Mouse (Mus musculus): ENCODE results near the gene Miga2.

Miga2 gene

GRCm38 (mm10) chr2:30363773-30364650, at the start of gene Miga2:
TSS of gene Miga2 (plus strand) at chr2:30364233.
- peak; percentile 97 to 98 for DNase-seq

- no peak for DNase-seq
Measured at GRCm38 (mm10) chr2:30316136-30316535, 47.9 kb upstream of the Miga2 start.

- no peak for DNase-seq
Measured at GRCm38 (mm10) chr2:30316955-30317354, 47.1 kb upstream of the Miga2 start.

GRCm38 (mm10) chr2:30319260-30319659, 44.8 kb upstream of the Miga2 start:
- no peak for DNase-seq

GRCm38 (mm10) chr2:30323111-30323510, 40.9 kb upstream of the Miga2 start:
- no peak for DNase-seq

GRCm38 (mm10) chr2:30325296-30325695, 38.7 kb upstream of the Miga2 start:
- no peak for DNase-seq

GRCm38 (mm10) chr2:30327276-30327675, 36.8 kb upstream of the Miga2 start:
- peak in 1 of 2 experiments; percentile 33 for DNase-seq

GRCm38 (mm10) chr2:30328791-30329190, 35.2 kb upstream of the Miga2 start:
- no peak for DNase-seq

- no peak for DNase-seq
Measured at GRCm38 (mm10) chr2:30335324-30335723, 28.7 kb upstream of the Miga2 start.

GRCm38 (mm10) chr2:30336174-30336915, 27.7 kb upstream of the Miga2 start:
- DNase-seq, result peak in 1 of 2 experiments; percentile 42

GRCm38 (mm10) chr2:30337179-30337578, 26.9 kb upstream of the Miga2 start:
- no peak for DNase-seq

- DNase-seq, result no peak
Measured at GRCm38 (mm10) chr2:30342061-30342460, 22.0 kb upstream of the Miga2 start.

GRCm38 (mm10) chr2:30342544-30342943, 21.5 kb upstream of the Miga2 start:
- DNase-seq, result peak; percentile 64 to 74

- peak; percentile 51 to 58 for DNase-seq
Measured at GRCm38 (mm10) chr2:30343601-30344137, 20.4 kb upstream of the Miga2 start.

GRCm38 (mm10) chr2:30345971-30346676, 17.9 kb upstream of the Miga2 start:
- DNase-seq, result no peak

- no peak for DNase-seq
Measured at GRCm38 (mm10) chr2:30349196-30349595, 14.8 kb upstream of the Miga2 start.

- no peak for DNase-seq
Measured at GRCm38 (mm10) chr2:30351149-30351548, 12.9 kb upstream of the Miga2 start.

- peak; percentile 61 to 68 for DNase-seq
Measured at GRCm38 (mm10) chr2:30355861-30356260, 8.2 kb upstream of the Miga2 start.

GRCm38 (mm10) chr2:30356266-30356665, 7.8 kb upstream of the Miga2 start:
- DNase-seq, result no peak

GRCm38 (mm10) chr2:30356906-30357305, 7.1 kb upstream of the Miga2 start:
- DNase-seq, result no peak

GRCm38 (mm10) chr2:30357552-30358510, 6.2 kb upstream of the Miga2 start:
- peak; percentile 49 to 53 for DNase-seq
